Mouse (Mus musculus): ENCODE data around the gene Atp23. TPM values are rescaled to one million over a fixed set of nuclear protein-coding genes. Genes with fewer than 3 reads are reported as not detected.

Atp23 gene
- polyA plus RNA-seq, 2 experiments = 4.1 to 7.9 TPM

GRCm38 (mm10) chr10:126904221-126904620 lies 3.1 kb upstream of the Atp23 start:
- Histone ChIP-seq H3K27me3 (ENCODE audit: control insufficient read depth, insufficient read depth, low read length) (no peaks in the 10 kb centered on the region), H3K4me1 (replicated peaks; ENCODE audit: control insufficient read depth in 2 of 2, insufficient read depth in 2 of 2, low read length in 1 of 2) (peaks cover 2 to 9% of the 10 kb centered on the region in 2 experiments), H3K4me2 (ENCODE audit: low read depth) (no peak overlapping the region), H3K9me3 (ENCODE audit: control insufficient read depth, low read length) (no peaks in the 10 kb centered on the region), H3K36me3 (replicated peaks; ENCODE audit: control insufficient read depth, insufficient read depth, low read depth) (no peaks in the 10 kb centered on the region), H3K4me3 (ENCODE audit: insufficient read depth in 1 of 2, low read depth in 2 of 2, low read length in 2 of 2) (no peak overlapping the region), H3K27ac (no peak overlapping the region), H3K9ac (replicated peaks) (no peak overlapping the region)
- no peak for ATAC-seq (ENCODE audit: insufficient read depth)
- DNase-seq (ENCODE audit: low read depth in 3 of 3, low spot score in 3 of 3) = no peak
- 24% methylated on average over 5 of the region's 5 CpGs for WGBS (ENCODE audit: insufficient replicate concordance)
- TF ChIP-seq CTCF (IDR thresholded peaks at IDR 0.05; ENCODE audit: low read depth) (no peak), EP300 (IDR thresholded peaks at IDR 0.05; ENCODE audit: low read depth) (no peak)

- no peak overlapping the region for H3K9ac ChIP-seq (replicated peaks)
- peaks cover 2 to 9% of the 10 kb centered on the region in 2 experiments for H3K4me1 ChIP-seq (replicated peaks; ENCODE audit: control insufficient read depth in 2 of 2, insufficient read depth in 2 of 2, low read length in 1 of 2)
- TF ChIP-seq EP300 (IDR thresholded peaks at IDR 0.05; ENCODE audit: low read depth) (no peak), CTCF (IDR thresholded peaks at IDR 0.05; ENCODE audit: low read depth) (no peak)
- DNase-seq (ENCODE audit: low read depth in 3 of 3, low spot score in 3 of 3) (no peak), ATAC-seq (ENCODE audit: insufficient read depth) (peak; percentile 1; the same call in 1 of the 2 replicates)
- no peaks in the 10 kb centered on the region for H3K27me3 ChIP-seq (ENCODE audit: control insufficient read depth, insufficient read depth, low read length)
- H3K27ac ChIP-seq = no peak overlapping the region
- H3K4me2 ChIP-seq (ENCODE audit: low read depth) = peak overlapping the region; percentile 65
- no peaks in the 10 kb centered on the region for H3K9me3 ChIP-seq (ENCODE audit: control insufficient read depth, low read length)
- peak overlapping the region; percentile 3 to 55; a peak in 2 of 4 replicates for H3K4me3 ChIP-seq (ENCODE audit: insufficient read depth in 1 of 2, low read depth in 2 of 2, low read length in 2 of 2)
- WGBS (ENCODE audit: insufficient replicate concordance) = 1% methylated on average over 4 of the region's 4 CpGs
- no peaks in the 10 kb centered on the region; the same call in none of the 2 replicates for H3K36me3 ChIP-seq (replicated peaks; ENCODE audit: control insufficient read depth, insufficient read depth, low read depth)
Observed at GRCm38 (mm10) chr10:126901488-126901843, 311 bp upstream of the Atp23 start.

- no peak for TF ChIP-seq EP300 (IDR thresholded peaks at IDR 0.05; ENCODE audit: low read depth)
- peak; percentile 27 for TF ChIP-seq CTCF (IDR thresholded peaks at IDR 0.05; ENCODE audit: low read depth)
- no peak overlapping the region for H3K4me2 ChIP-seq (ENCODE audit: low read depth)
- H3K27ac ChIP-seq = no peak overlapping the region
- H3K36me3 ChIP-seq (replicated peaks; ENCODE audit: control insufficient read depth, insufficient read depth, low read depth) = no peaks in the 10 kb centered on the region; the same call in none of the 2 replicates
- no peak overlapping the region for H3K9ac ChIP-seq (replicated peaks)
- WGBS (ENCODE audit: insufficient replicate concordance) = 70% methylated on average over 6 of the region's 6 CpGs
- ATAC-seq (ENCODE audit: insufficient read depth) = no peak
- no peak for DNase-seq (ENCODE audit: low read depth in 3 of 3, low spot score in 3 of 3)
- H3K27me3 ChIP-seq (ENCODE audit: control insufficient read depth, insufficient read depth, low read length) = no peaks in the 10 kb centered on the region
- peaks cover 0 to 7% of the 10 kb centered on the region in 2 experiments; a peak in 3 of 4 replicates for H3K4me1 ChIP-seq (replicated peaks; ENCODE audit: control insufficient read depth in 2 of 2, insufficient read depth in 2 of 2, low read length in 1 of 2)
- H3K4me3 ChIP-seq (ENCODE audit: insufficient read depth in 1 of 2, low read depth in 2 of 2, low read length in 2 of 2) = no peak overlapping the region
- no peaks in the 10 kb centered on the region for H3K9me3 ChIP-seq (ENCODE audit: control insufficient read depth, low read length)
Observed at GRCm38 (mm10) chr10:126895891-126896290, 5.3 kb downstream of the Atp23 start.

DNA sequence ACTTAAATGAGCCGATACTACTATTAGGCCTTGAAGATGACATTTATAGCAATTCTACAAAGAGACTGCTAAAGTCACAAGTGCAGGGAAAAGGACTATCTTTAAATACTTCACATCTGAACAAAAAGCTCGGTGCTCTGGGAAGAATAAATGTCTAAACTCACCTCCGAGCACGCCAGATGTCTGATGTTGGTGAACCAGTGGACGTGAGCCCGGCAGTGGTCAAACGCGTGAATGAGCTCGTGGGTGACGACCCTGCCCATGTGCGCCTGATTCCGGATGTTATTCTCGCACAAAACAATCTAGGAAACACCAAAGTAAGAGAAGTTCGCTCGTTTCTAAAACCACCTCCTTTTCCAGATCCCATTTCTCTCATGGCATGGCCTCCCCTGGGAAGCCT lies 7.1 kb downstream of the Atp23 start:
- Histone ChIP-seq H3K27ac (no peak overlapping the region), H3K4me1 (replicated peaks; ENCODE audit: control insufficient read depth in 2 of 2, insufficient read depth in 2 of 2, low read length in 1 of 2) (peaks cover 0 to 3% of the 10 kb centered on the region in 2 experiments; a peak in 1 of 4 replicates), H3K4me2 (ENCODE audit: low read depth) (no peak overlapping the region), H3K27me3 (ENCODE audit: control insufficient read depth, insufficient read depth, low read length) (no peaks in the 10 kb centered on the region), H3K36me3 (replicated peaks; ENCODE audit: control insufficient read depth, insufficient read depth, low read depth) (no peaks in the 10 kb centered on the region; the same call in none of the 2 replicates), H3K4me3 (ENCODE audit: insufficient read depth in 1 of 2, low read depth in 2 of 2, low read length in 2 of 2) (no peak overlapping the region), H3K9ac (replicated peaks) (no peak overlapping the region), H3K9me3 (ENCODE audit: control insufficient read depth, low read length) (no peaks in the 10 kb centered on the region)
- no peak for TF ChIP-seq EP300 (IDR thresholded peaks at IDR 0.05; ENCODE audit: low read depth)
- TF ChIP-seq CTCF (IDR thresholded peaks at IDR 0.05; ENCODE audit: low read depth) = no peak
- ATAC-seq (ENCODE audit: insufficient read depth) = no peak
- DNase-seq (ENCODE audit: low read depth in 3 of 3, low spot score in 3 of 3) = no peak
- WGBS (ENCODE audit: insufficient replicate concordance) = 81% methylated on average over 15 of the region's 15 CpGs

DNA sequence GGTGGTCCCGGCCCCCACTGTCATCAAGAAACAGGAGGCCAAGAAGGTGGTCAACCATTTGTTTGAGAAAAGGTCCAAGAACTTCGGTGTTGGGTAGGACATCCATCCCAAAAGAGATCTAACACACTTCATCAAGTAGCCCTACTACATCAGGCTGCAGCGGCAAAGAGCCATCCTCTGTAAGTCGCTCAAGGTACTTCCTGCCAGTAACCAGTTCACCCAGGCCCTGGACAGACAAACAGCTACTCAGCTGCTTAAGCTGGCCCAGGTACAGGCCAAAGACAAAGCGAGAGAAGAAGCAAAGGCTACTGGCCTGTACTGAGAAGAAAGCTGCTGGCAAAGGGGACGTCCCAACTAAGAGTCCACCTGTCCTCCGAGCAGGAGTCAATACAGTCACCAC lies 8.0 kb downstream of the Atp23 start:
- no peak overlapping the region for H3K4me2 ChIP-seq (ENCODE audit: low read depth)
- H3K27me3 ChIP-seq (ENCODE audit: control insufficient read depth, insufficient read depth, low read length) = no peaks in the 10 kb centered on the region
- no peak for TF ChIP-seq EP300 (IDR thresholded peaks at IDR 0.05; ENCODE audit: low read depth)
- no peak for TF ChIP-seq CTCF (IDR thresholded peaks at IDR 0.05; ENCODE audit: low read depth)
- no peak overlapping the region for H3K9ac ChIP-seq (replicated peaks)
- ATAC-seq (ENCODE audit: insufficient read depth) = no peak
- H3K4me1 ChIP-seq (replicated peaks; ENCODE audit: control insufficient read depth in 2 of 2, insufficient read depth in 2 of 2, low read length in 1 of 2) = peaks cover 0 to 3% of the 10 kb centered on the region in 2 experiments; a peak in 1 of 4 replicates
- no peak overlapping the region for H3K27ac ChIP-seq
- no peaks in the 10 kb centered on the region; the same call in 1 of the 2 replicates for H3K9me3 ChIP-seq (ENCODE audit: control insufficient read depth, low read length)
- DNase-seq (ENCODE audit: low read depth in 3 of 3, low spot score in 3 of 3) = no peak
- H3K36me3 ChIP-seq (replicated peaks; ENCODE audit: control insufficient read depth, insufficient read depth, low read depth) = no peaks in the 10 kb centered on the region; the same call in none of the 2 replicates
- 78% methylated on average over 7 of the region's 7 CpGs for WGBS (ENCODE audit: insufficient replicate concordance)
- no peak overlapping the region for H3K4me3 ChIP-seq (ENCODE audit: insufficient read depth in 1 of 2, low read depth in 2 of 2, low read length in 2 of 2)
